Mouse (Mus musculus): ENCODE measurements at regions not wholly inside any gene's neighbourhood (a gene's known extent, or its start where the extent isn't known, plus 50 kb on each side); places are given as distances from the start of the nearest gene placed in this dataset.
A peak's percentile ranks its signal among the peaks of the same experiment; 100 is the strongest.

DNA sequence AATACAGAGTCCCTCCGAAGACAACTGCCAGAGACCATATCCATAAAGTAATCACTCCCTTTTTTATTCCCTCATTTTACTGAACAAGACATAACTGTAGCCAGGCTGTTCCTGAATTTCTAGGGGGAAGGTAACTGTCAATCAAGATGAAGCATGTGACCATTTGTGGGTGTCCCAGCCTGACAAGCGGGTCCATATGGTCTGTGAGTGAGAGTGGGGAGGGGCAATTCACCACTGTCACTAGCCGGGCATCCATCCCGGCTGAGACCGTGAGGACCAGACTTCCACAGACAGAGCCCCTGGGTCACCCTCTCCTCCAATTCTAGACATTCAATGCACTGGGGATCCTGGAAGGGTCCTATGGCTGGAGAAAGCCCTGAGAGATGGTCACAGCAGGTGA lies 54.6 kb downstream of the Gm11733 start:
- Histone ChIP-seq H3K27ac (replicated peaks) (no peak overlapping the region), H3K4me3 (no peak overlapping the region), H3K36me3 (no peaks in the 10 kb centered on the region), H3K9me3 (replicated peaks) (no peaks in the 10 kb centered on the region), H3K4me1 (peaks cover 76% of the 10 kb centered on the region), H3K27me3 (ENCODE audit: low read depth, poor library complexity, severe bottlenecking) (peaks cover 17% of the 10 kb centered on the region)
- WGBS, result 86% methylated on average over 5 of the region's 5 CpGs
- no peak for DNase-seq (ENCODE audit: low spot score)

DNA sequence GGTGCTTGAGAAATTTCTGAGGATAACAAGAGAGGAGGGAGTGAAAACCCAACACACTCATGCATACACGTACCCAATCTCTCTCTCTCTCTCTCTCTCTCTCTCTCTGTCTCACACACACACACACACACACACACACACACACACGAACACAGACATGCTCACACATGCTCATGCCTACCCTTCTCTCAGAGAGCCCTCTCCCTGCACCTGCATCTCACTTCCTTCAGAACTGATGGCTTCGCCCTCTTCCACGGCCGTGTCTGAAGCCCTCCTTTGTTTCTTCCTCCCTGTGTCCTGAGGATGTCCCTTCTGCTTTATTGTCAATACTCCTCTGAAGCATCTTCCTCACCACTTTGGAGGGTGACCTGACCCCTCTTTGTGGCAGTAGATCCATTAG lies 56.4 kb downstream of the Gm11733 start:
- DNase-seq (ENCODE audit: low spot score), result no peak
- 45% methylated on average over 4 of the region's 5 CpGs for WGBS

GRCm38 (mm10) chr11:117541205-117541884 lies 57.2 kb downstream of the Gm11733 start:
- H3K9me3 ChIP-seq (replicated peaks), result no peaks in the 10 kb centered on the region
- no peak overlapping the region for H3K4me3 ChIP-seq
- H3K36me3 ChIP-seq, result no peaks in the 10 kb centered on the region
- peaks cover 36% of the 10 kb centered on the region for H3K27me3 ChIP-seq (ENCODE audit: low read depth, poor library complexity, severe bottlenecking)
- peak; percentile 79 for DNase-seq (ENCODE audit: low spot score)
- H3K27ac ChIP-seq (replicated peaks), result peak overlapping the region; percentile 75
- peaks cover 65% of the 10 kb centered on the region for H3K4me1 ChIP-seq
- WGBS, result 6% methylated on average over 6 of the region's 6 CpGs

More for the DNA sequence above, 56.4 kb downstream of the Gm11733 start:
- Histone ChIP-seq H3K4me3 (no peak overlapping the region), H3K36me3 (no peaks in the 10 kb centered on the region), H3K27me3 (ENCODE audit: low read depth, poor library complexity, severe bottlenecking) (peaks cover 29% of the 10 kb centered on the region), H3K4me1 (peaks cover 73% of the 10 kb centered on the region), H3K9me3 (replicated peaks) (no peaks in the 10 kb centered on the region), H3K27ac (replicated peaks) (peak overlapping the region; percentile 75)

DNA sequence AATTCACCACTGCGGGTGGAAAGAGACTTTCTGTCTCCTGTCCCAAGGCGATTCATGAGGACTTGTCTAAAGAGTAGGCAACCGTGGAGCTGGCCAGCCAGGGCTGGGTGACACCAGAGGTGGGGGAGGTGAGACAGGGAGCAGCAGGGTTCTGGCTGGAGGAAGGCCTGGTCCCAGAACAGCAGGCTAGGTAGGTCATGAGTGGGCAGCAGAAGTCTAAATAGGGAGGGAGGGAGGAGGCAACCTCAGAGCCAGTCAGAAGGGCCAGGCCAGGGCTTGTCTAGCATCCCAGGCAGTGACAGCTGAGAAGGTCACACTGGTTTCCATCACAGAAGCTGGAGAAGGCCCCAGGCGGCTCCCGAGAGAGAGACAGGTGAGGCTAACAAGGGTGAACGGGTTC lies 59.0 kb downstream of the Gm11733 start:
- Histone ChIP-seq H3K36me3 (no peaks in the 10 kb centered on the region), H3K4me3 (no peak overlapping the region), H3K9me3 (replicated peaks) (no peaks in the 10 kb centered on the region), H3K27ac (replicated peaks) (0 out of 2 replicates have a peak overlapping the region, but pooled peaks have one; percentile 4), H3K27me3 (ENCODE audit: low read depth, poor library complexity, severe bottlenecking) (peaks cover 32% of the 10 kb centered on the region), H3K4me1 (peaks cover 51% of the 10 kb centered on the region)
- WGBS, result 32% methylated on average over 6 of the region's 6 CpGs
- DNase-seq (ENCODE audit: low spot score), result no peak

- 36% methylated on average over 6 of the region's 6 CpGs for WGBS
- H3K9me3 ChIP-seq (replicated peaks), result no peaks in the 10 kb centered on the region
- H3K27ac ChIP-seq (replicated peaks), result peak overlapping the region; percentile 0
- H3K4me1 ChIP-seq, result peaks cover 51% of the 10 kb centered on the region
- no peak overlapping the region for H3K4me3 ChIP-seq
- no peaks in the 10 kb centered on the region for H3K36me3 ChIP-seq
- no peak for DNase-seq (ENCODE audit: low spot score)
- peaks cover 32% of the 10 kb centered on the region for H3K27me3 ChIP-seq (ENCODE audit: low read depth, poor library complexity, severe bottlenecking)
Observed at GRCm38 (mm10) chr11:117544507-117544906, 60.3 kb downstream of the Gm11733 start.

- no peak for DNase-seq (ENCODE audit: low spot score)
- Histone ChIP-seq H3K4me3 (no peak overlapping the region), H3K27me3 (ENCODE audit: low read depth, poor library complexity, severe bottlenecking) (peaks cover 32% of the 10 kb centered on the region), H3K4me1 (peaks cover 48% of the 10 kb centered on the region), H3K36me3 (no peaks in the 10 kb centered on the region), H3K27ac (replicated peaks) (peak overlapping the region; percentile 0), H3K9me3 (replicated peaks) (no peaks in the 10 kb centered on the region)
- WGBS, result 75% methylated on average over 3 of the region's 3 CpGs
Observed at GRCm38 (mm10) chr11:117544926-117545325, 60.8 kb downstream of the Gm11733 start.

DNA sequence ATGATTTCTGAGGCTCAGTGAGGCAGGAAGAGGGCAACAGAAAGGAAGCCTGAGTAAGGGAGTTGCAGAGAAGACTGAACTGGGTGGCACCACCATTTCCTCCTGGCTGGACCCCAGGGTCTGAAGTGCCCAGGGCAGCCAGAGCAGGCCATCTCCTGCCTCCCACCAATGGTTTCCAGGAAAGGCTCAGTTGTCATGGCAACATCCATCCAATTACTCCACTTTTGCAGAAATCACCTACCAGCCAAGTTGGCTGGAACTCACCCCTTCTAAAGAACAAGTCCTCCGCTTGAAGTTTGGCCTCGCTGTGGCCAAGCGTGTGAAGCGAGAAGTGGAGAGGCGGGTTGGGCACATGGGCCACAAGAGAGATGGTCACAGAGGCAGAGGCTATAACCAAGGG lies 67.8 kb downstream of the Gm11733 start:
- Histone ChIP-seq H3K9me3 (replicated peaks) (no peaks in the 10 kb centered on the region), H3K27ac (replicated peaks) (no peak overlapping the region), H3K4me3 (no peak overlapping the region), H3K4me1 (peaks cover 4% of the 10 kb centered on the region; the same call in 1 of the 2 replicates), H3K27me3 (ENCODE audit: low read depth, poor library complexity, severe bottlenecking) (peaks cover 3% of the 10 kb centered on the region; the same call in 1 of the 2 replicates), H3K36me3 (no peaks in the 10 kb centered on the region)
- 95% methylated on average over 5 of the region's 5 CpGs for WGBS
- DNase-seq (ENCODE audit: low spot score), result no peak

DNA sequence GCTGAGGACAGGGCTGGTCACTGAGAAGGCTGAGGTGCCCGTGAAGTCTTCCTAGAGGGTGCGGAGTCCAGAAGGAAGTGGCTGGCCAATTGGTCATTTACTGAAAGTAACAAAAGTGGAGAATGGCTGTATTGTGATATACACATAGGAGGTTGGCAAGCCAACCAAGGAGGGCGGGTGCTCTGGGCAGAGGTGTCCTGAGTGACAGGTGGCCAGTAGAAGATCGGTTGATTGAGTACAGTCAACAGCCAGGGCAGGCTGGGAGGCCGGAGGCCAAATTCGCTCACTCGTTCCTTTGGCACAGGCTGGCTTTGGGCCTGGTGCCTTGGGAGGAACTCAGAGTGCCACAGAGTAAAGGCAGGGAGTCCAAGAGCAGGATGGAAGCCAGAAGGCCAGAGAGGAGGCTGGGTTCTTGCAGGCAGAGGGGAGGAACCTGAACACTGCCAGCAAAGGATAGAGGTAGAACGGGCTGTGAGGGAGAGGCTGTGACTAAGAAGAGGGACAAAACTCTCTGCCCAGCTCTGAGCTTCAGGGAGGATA lies 68.3 kb downstream of the Gm11733 start:
- WGBS, result 94% methylated on average over 8 of the region's 8 CpGs
- Histone ChIP-seq H3K4me1 (peaks cover 4% of the 10 kb centered on the region; the same call in 1 of the 2 replicates), H3K36me3 (no peaks in the 10 kb centered on the region), H3K27ac (replicated peaks) (no peak overlapping the region), H3K9me3 (replicated peaks) (no peaks in the 10 kb centered on the region), H3K4me3 (no peak overlapping the region), H3K27me3 (ENCODE audit: low read depth, poor library complexity, severe bottlenecking) (peaks cover 3% of the 10 kb centered on the region; the same call in 1 of the 2 replicates)
- DNase-seq (ENCODE audit: low spot score), result no peak

GRCm38 (mm10) chr11:117554111-117554510 lies 69.9 kb downstream of the Gm11733 start:
- H3K27me3 ChIP-seq (ENCODE audit: low read depth, poor library complexity, severe bottlenecking), result peaks cover 3% of the 10 kb centered on the region; the same call in 1 of the 2 replicates
- H3K36me3 ChIP-seq, result no peaks in the 10 kb centered on the region
- H3K4me1 ChIP-seq, result peaks cover 4% of the 10 kb centered on the region; the same call in 1 of the 2 replicates
- peak overlapping the region; percentile 13; the same call in 1 of the 2 replicates for H3K27ac ChIP-seq (replicated peaks)
- 66% methylated on average over 10 of the region's 10 CpGs for WGBS
- no peak overlapping the region for H3K4me3 ChIP-seq
- no peaks in the 10 kb centered on the region; the same call in 1 of the 2 replicates for H3K9me3 ChIP-seq (replicated peaks)
- no peak for DNase-seq (ENCODE audit: low spot score)

DNA sequence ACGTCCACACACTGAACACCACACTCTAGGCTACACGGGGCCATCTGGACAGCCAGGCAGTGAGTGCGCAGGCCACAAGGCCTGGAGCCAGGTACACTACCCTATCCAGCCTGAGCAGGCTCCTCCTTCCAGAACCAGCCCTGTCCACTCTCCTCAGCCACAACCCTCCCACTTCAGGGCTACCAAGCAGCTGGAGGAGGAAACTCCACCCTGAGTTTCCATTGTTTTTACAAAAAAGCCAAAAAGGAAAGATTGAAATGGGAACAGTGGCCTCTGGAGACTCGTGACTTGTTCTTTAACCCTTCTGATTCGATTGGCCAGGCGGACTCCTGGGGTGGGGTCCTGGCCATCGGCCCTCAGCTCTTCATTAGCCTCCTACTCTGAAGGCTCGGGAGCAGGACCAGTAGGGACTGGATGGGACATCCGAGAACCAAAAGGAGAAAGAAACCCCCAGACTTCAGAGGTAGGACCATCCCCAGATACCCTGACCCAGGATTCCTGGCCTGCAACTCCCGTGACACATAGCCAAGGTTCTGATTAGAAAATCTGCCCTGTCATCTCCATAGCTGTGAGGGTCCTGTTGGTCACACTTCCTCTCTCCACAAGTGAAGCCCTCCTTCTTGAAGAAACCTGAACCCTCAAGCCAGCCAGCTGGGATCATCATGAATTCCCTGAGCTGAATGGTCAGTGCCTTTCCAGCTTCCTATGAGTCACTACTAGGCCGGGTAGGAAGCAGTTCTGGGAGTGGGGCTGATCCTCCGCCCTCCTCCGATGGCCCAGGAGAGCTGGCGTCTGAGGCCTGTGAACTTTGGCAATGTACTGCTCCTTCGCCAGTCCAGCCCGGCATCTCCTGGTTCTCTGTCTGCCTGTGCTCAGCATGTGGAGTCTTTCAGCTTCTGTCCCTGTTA lies 73.6 kb downstream of the Gm11733 start:
- Histone ChIP-seq H3K4me3 (no peak overlapping the region), H3K36me3 (no peaks in the 10 kb centered on the region), H3K27me3 (ENCODE audit: low read depth, poor library complexity, severe bottlenecking) (no peaks in the 10 kb centered on the region), H3K4me1 (no peaks in the 10 kb centered on the region; the same call in 1 of the 2 replicates), H3K27ac (replicated peaks) (no peak overlapping the region), H3K9me3 (replicated peaks) (peaks cover 6% of the 10 kb centered on the region; the same call in 1 of the 2 replicates)
- no peak for DNase-seq (ENCODE audit: low spot score)
- WGBS, result 88% methylated on average over 16 of the region's 16 CpGs

- H3K4me1 ChIP-seq, result no peaks in the 10 kb centered on the region
- no peaks in the 10 kb centered on the region for H3K36me3 ChIP-seq
- no peak overlapping the region for H3K27ac ChIP-seq (replicated peaks)
- H3K27me3 ChIP-seq (ENCODE audit: low read depth, poor library complexity, severe bottlenecking), result no peaks in the 10 kb centered on the region
- no peak overlapping the region for H3K4me3 ChIP-seq
- no peak for DNase-seq (ENCODE audit: low spot score)
- peaks cover 8% of the 10 kb centered on the region; the same call in 1 of the 2 replicates for H3K9me3 ChIP-seq (replicated peaks)
Observed at GRCm38 (mm10) chr11:117559839-117560238, 75.7 kb downstream of the Gm11733 start.

DNA sequence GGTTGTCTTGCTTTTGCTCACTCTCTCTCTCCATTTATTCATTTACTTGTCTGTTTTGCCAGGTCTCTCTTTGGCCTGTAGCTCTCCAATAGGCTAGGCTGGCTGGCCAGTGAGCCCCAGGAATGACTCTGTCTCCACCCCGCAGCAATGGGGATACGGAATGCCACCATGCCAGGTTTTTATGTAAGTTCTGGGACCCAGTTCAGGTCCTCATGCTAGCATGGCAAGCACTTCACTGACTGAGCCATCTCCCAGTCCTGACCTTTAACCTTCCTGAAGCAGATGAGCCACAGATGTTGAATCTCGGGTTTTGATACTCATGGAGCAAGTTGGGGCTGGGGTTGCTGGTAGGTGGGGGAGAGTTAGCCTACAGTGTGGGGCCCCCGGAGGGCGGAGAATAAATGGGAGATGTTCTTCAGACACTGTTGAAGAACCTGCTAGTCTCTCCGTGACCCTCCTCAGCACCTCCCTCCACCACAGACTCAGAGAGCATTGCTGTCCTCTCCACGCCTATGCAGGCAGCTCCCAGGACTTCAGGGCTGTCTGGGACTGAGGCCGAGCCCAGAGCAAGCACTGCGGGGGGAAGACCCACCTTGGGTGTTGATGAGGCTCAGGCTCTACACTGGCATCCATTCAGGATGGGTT lies 83.9 kb downstream of the Gm11733 start:
- H3K9me3 ChIP-seq (replicated peaks), result no peaks in the 10 kb centered on the region; the same call in 1 of the 2 replicates
- 0 out of 2 replicates have a peak, but pooled peaks cover 8% of the 10 kb centered on the region for H3K4me1 ChIP-seq
- no peaks in the 10 kb centered on the region for H3K36me3 ChIP-seq
- no peaks in the 10 kb centered on the region for H3K27me3 ChIP-seq (ENCODE audit: low read depth, poor library complexity, severe bottlenecking)
- no peak for DNase-seq (ENCODE audit: low spot score)
- 92% methylated on average over 9 of the region's 9 CpGs for WGBS
- no peak overlapping the region for H3K4me3 ChIP-seq
- no peak overlapping the region; the same call in 1 of the 2 replicates for H3K27ac ChIP-seq (replicated peaks)

All from midbrain, embryonic 10.5 days (tissue).